Mouse (Mus musculus): ENCODE data around the gene Ccn2. TPM values are rescaled to one million over a fixed set of nuclear protein-coding genes. Genes with fewer than 3 reads are reported as not detected.

Gene Ccn2
- polyA plus RNA-seq, 1 experiment from 2014 or later: 5.2 TPM

DNA sequence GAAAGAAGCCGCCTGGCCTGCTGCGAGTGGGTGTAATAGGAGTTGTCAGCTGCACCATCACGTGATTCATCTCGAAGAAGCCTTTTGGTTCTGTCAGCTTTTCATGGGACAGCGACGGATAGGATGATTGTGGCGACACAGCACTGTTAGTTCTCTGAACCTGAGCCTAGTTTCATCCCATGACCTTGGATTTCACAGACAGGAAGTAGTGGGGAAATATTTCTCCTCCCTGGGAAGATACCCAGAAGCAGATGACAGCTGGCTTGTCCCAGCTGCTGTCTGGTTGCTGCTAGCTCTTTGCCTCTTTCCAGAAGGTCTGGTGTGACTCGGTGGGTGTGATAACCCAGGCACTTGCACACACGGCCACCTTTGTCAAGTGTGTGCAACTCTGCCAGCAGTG lies 39.0 kb downstream of the Ccn2 start:
- peaks cover 4% of the 10 kb centered on the region for H3K4me1 ChIP-seq (ENCODE audit: control insufficient read depth, insufficient read depth, low read length)
- H3K9me3 ChIP-seq (ENCODE audit: control insufficient read depth, low read length): no peaks in the 10 kb centered on the region
- no peak overlapping the region for H3K4me3 ChIP-seq (ENCODE audit: low read length)
- 0 out of 2 replicates have a peak overlapping the region, but pooled peaks have one; percentile 1 for H3K27ac ChIP-seq (ENCODE audit: low read depth, low read length)
- ATAC-seq (ENCODE audit: low FRiP score, low TSS enrichment): no peak
- no peaks in the 10 kb centered on the region for H3K36me3 ChIP-seq (ENCODE audit: control insufficient read depth, insufficient read depth, low read length)
- H3K4me2 ChIP-seq (replicated peaks; ENCODE audit: low read depth, low read length): no peak overlapping the region
- H3K9ac ChIP-seq (ENCODE audit: low read depth, low read length): no peak overlapping the region
- WGBS: 56% methylated on average over 9 of the region's 9 CpGs
- no peaks in the 10 kb centered on the region for H3K27me3 ChIP-seq (ENCODE audit: control insufficient read depth, insufficient read depth, low read length)

- no peak for ATAC-seq (ENCODE audit: low FRiP score, low TSS enrichment)
- H3K9me3 ChIP-seq (ENCODE audit: control insufficient read depth, low read length): no peaks in the 10 kb centered on the region
- H3K4me2 ChIP-seq (replicated peaks; ENCODE audit: low read depth, low read length): no peak overlapping the region
- peaks cover 4% of the 10 kb centered on the region for H3K4me1 ChIP-seq (ENCODE audit: control insufficient read depth, insufficient read depth, low read length)
- H3K4me3 ChIP-seq (ENCODE audit: low read length): no peak overlapping the region
- no peak overlapping the region for H3K9ac ChIP-seq (ENCODE audit: low read depth, low read length)
- no peaks in the 10 kb centered on the region for H3K36me3 ChIP-seq (ENCODE audit: control insufficient read depth, insufficient read depth, low read length)
- no peak overlapping the region for H3K27ac ChIP-seq (ENCODE audit: low read depth, low read length)
- 68% methylated on average over 11 of the region's 11 CpGs for WGBS
- no peaks in the 10 kb centered on the region for H3K27me3 ChIP-seq (ENCODE audit: control insufficient read depth, insufficient read depth, low read length)
Measured at GRCm38 (mm10) chr10:24635331-24635815, 40.1 kb downstream of the Ccn2 start.

DNA sequence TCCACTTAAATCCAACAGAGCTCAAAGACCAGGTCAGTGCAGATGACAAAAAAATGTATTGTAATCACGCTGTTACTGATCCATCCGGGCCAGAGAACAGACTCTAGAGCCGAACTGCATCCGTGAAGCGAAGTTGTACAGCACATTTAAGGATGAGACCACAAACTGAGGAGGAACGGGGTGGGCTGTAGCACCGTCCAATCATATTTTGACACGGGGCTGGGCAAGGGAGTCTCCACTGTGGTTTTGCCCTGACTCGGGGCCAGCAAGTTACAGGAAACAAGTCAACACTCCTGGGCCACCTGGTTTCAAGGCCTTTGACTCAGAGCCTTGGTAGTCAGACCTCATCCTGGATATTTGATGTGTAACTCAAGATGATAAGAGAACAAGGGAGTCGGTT lies 40.6 kb downstream of the Ccn2 start:
- Histone ChIP-seq H3K27ac (ENCODE audit: low read depth, low read length) (no peak overlapping the region), H3K9ac (ENCODE audit: low read depth, low read length) (no peak overlapping the region), H3K4me2 (replicated peaks; ENCODE audit: low read depth, low read length) (no peak overlapping the region), H3K9me3 (ENCODE audit: control insufficient read depth, low read length) (no peaks in the 10 kb centered on the region), H3K27me3 (ENCODE audit: control insufficient read depth, insufficient read depth, low read length) (no peaks in the 10 kb centered on the region), H3K4me3 (ENCODE audit: low read length) (no peak overlapping the region), H3K4me1 (ENCODE audit: control insufficient read depth, insufficient read depth, low read length) (peaks cover 6% of the 10 kb centered on the region), H3K36me3 (ENCODE audit: control insufficient read depth, insufficient read depth, low read length) (no peaks in the 10 kb centered on the region)
- no peak for ATAC-seq (ENCODE audit: low FRiP score, low TSS enrichment)
- WGBS: 92% methylated on average over 10 of the region's 10 CpGs

DNA sequence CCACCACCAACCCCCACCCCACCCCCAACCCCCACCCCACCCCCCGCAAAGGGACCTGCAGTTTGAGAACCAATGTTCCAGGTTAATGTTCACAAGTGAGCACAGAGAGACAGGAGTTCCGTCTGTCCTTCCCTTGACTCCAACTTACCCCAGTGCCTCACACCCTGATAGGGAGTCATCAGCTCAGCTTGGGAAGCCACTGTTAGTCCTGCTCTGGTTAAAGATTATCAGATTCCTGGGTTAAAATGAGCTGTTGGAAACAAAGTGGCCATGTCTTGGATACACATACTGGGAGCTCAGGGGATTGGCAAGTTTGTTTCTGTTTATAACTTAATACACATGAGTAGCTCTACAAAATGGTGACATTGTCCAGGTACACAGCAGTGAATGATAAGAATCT lies 41.7 kb downstream of the Ccn2 start:
- Histone ChIP-seq H3K27ac (ENCODE audit: low read depth, low read length) (peak overlapping the region; percentile 56; the same call in 1 of the 2 replicates), H3K4me3 (ENCODE audit: low read length) (no peak overlapping the region), H3K27me3 (ENCODE audit: control insufficient read depth, insufficient read depth, low read length) (no peaks in the 10 kb centered on the region), H3K4me1 (ENCODE audit: control insufficient read depth, insufficient read depth, low read length) (peaks cover 8% of the 10 kb centered on the region), H3K4me2 (replicated peaks; ENCODE audit: low read depth, low read length) (no peak overlapping the region), H3K36me3 (ENCODE audit: control insufficient read depth, insufficient read depth, low read length) (no peaks in the 10 kb centered on the region), H3K9me3 (ENCODE audit: control insufficient read depth, low read length) (no peaks in the 10 kb centered on the region), H3K9ac (ENCODE audit: low read depth, low read length) (no peak overlapping the region)
- 81% methylated on average over 2 of the region's 2 CpGs for WGBS
- ATAC-seq (ENCODE audit: low FRiP score, low TSS enrichment): peak; percentile 47

DNA sequence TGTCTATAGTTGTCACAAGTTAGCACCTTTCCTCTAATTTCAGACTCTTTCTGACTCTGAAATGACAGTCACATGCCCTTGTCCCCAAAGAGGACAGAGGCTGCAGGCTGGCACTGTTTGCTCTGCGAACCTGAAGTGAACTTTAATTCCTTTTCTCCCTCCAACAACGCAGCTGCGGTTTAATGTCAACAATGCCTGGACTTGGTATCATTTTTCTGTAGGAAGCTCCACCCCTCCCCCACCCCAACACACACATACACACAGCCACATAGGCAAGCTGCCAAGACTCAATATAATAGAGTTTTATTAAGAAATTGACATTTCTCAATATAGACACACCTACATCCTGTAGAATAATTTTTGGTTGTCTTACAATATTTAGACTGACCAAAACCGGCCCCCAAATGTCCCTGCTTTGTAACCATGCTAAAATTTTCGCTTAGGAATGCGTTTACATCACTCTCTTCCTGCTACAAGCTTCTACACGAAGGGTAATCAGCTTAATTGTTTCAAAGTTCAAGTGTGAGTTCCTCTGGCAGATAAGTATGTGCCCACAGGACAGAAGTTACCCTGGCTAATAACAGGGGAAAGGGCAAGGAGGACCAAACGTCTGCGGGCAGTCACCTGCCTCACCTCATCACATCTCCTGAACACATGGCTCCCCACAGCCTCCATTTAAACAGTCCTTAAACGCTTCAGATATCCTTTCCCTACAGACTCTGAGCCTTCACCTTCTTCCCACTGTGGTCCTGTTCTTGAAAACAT lies 43.2 kb downstream of the Ccn2 start:
- Histone ChIP-seq H3K27ac (ENCODE audit: low read depth, low read length) (no peak overlapping the region), H3K4me2 (replicated peaks; ENCODE audit: low read depth, low read length) (no peak overlapping the region)

DNA sequence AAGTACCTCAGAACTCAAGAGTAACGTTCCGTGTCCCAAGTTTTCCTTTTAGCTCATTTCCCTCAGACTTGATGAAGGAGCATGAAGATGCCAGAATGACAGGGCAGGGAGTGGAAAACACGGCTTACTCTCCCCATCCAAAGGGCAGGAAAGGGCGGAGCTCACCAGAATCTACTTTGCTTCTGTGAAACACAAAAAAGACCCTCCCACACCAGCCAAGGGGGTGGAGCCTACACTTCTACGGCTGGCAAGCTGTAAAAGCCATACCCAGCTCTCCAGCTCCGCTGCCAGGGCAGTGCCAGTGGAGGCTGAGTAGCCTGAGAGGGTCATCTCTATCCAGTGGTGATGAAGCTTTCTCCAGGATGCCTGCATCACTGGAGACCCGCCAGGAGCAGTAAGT lies 44.4 kb downstream of the Ccn2 start:
- Histone ChIP-seq H3K27ac (ENCODE audit: low read depth, low read length) (no peak overlapping the region), H3K4me2 (replicated peaks; ENCODE audit: low read depth, low read length) (0 out of 2 replicates have a peak overlapping the region, but pooled peaks have one; percentile 6), H3K4me1 (ENCODE audit: control insufficient read depth, insufficient read depth, low read length) (peaks cover 8% of the 10 kb centered on the region), H3K36me3 (ENCODE audit: control insufficient read depth, insufficient read depth, low read length) (no peaks in the 10 kb centered on the region), H3K27me3 (ENCODE audit: control insufficient read depth, insufficient read depth, low read length) (no peaks in the 10 kb centered on the region), H3K4me3 (ENCODE audit: low read length) (no peak overlapping the region), H3K9me3 (ENCODE audit: control insufficient read depth, low read length) (no peaks in the 10 kb centered on the region), H3K9ac (ENCODE audit: low read depth, low read length) (no peak overlapping the region)
- no peak; the same call in 1 of the 2 replicates for ATAC-seq (ENCODE audit: low FRiP score, low TSS enrichment)
- 54% methylated on average over 7 of the region's 7 CpGs for WGBS

More for the DNA sequence above, 43.2 kb downstream of the Ccn2 start:
- H3K4me1 ChIP-seq (ENCODE audit: control insufficient read depth, insufficient read depth, low read length): peaks cover 8% of the 10 kb centered on the region
- no peaks in the 10 kb centered on the region for H3K27me3 ChIP-seq (ENCODE audit: control insufficient read depth, insufficient read depth, low read length)
- ATAC-seq (ENCODE audit: low FRiP score, low TSS enrichment): no peak
- H3K9me3 ChIP-seq (ENCODE audit: control insufficient read depth, low read length): no peaks in the 10 kb centered on the region
- WGBS: 41% methylated on average over 10 of the region's 10 CpGs
- H3K36me3 ChIP-seq (ENCODE audit: control insufficient read depth, insufficient read depth, low read length): no peaks in the 10 kb centered on the region
- H3K9ac ChIP-seq (ENCODE audit: low read depth, low read length): no peak overlapping the region
- no peak overlapping the region for H3K4me3 ChIP-seq (ENCODE audit: low read length)

DNA sequence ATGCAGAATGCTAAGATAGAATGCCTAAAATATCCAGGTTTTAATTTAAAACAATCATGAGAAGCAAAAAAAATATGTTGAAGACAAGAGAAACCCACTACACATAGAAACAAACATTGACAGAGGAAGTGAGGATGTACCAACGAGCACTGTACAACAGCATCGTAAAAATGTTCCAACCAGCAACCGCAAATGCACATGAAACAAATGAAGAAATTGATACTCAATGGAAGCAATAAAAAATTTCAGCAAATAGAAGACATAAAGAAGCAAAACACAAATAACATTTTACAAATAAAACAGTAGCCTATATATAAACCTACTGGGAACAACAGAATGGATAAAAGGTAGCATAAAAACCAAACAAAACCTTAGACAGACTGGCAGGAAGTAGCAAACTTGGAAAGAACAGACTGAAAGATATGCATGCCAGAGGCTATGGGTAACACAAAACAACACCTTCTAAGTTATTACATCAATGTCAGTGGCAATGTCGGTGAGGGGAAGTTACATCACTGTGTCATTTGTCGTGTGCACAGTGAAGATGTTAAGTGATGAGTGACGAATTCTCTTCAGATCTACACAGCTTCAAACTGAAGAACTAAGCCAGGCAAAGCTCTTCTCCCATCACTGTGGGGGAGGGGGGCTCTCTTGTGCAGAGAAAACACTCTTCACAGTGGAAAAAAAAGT lies 45.1 kb downstream of the Ccn2 start:
- H3K27ac ChIP-seq (ENCODE audit: low read depth, low read length): no peak overlapping the region
- H3K27me3 ChIP-seq (ENCODE audit: control insufficient read depth, insufficient read depth, low read length): no peaks in the 10 kb centered on the region
- no peaks in the 10 kb centered on the region for H3K36me3 ChIP-seq (ENCODE audit: control insufficient read depth, insufficient read depth, low read length)
- no peak overlapping the region for H3K9ac ChIP-seq (ENCODE audit: low read depth, low read length)
- 71% methylated on average over 6 of the region's 6 CpGs for WGBS
- no peak overlapping the region for H3K4me3 ChIP-seq (ENCODE audit: low read length)
- H3K9me3 ChIP-seq (ENCODE audit: control insufficient read depth, low read length): no peaks in the 10 kb centered on the region
- no peak for ATAC-seq (ENCODE audit: low FRiP score, low TSS enrichment)
- H3K4me1 ChIP-seq (ENCODE audit: control insufficient read depth, insufficient read depth, low read length): peaks cover 8% of the 10 kb centered on the region
- no peak overlapping the region for H3K4me2 ChIP-seq (replicated peaks; ENCODE audit: low read depth, low read length)

GRCm38 (mm10) chr10:24641416-24642140 lies 46.3 kb downstream of the Ccn2 start:
- peaks cover 8% of the 10 kb centered on the region for H3K4me1 ChIP-seq (ENCODE audit: control insufficient read depth, insufficient read depth, low read length)
- no peak overlapping the region for H3K4me2 ChIP-seq (replicated peaks; ENCODE audit: low read depth, low read length)
- no peaks in the 10 kb centered on the region for H3K36me3 ChIP-seq (ENCODE audit: control insufficient read depth, insufficient read depth, low read length)
- H3K9ac ChIP-seq (ENCODE audit: low read depth, low read length): no peak overlapping the region
- H3K27me3 ChIP-seq (ENCODE audit: control insufficient read depth, insufficient read depth, low read length): no peaks in the 10 kb centered on the region
- H3K27ac ChIP-seq (ENCODE audit: low read depth, low read length): no peak overlapping the region
- 0 out of 2 replicates have a peak, but pooled peaks have one; percentile 32 for ATAC-seq (ENCODE audit: low FRiP score, low TSS enrichment)
- no peak overlapping the region for H3K4me3 ChIP-seq (ENCODE audit: low read length)
- WGBS: 25% methylated on average over 14 of the region's 14 CpGs
- H3K9me3 ChIP-seq (ENCODE audit: control insufficient read depth, low read length): no peaks in the 10 kb centered on the region
